Mouse (Mus musculus) MEL (cell line): ENCODE data around the gene Ager. TPM values are rescaled to one million over a fixed set of nuclear protein-coding genes. Genes with fewer than 3 reads are reported as not detected.

ENCODE experiments used
- DNase-seq: peaks from one replicate; pipeline ENCODE4 v3.0.0; 2011; ENCODE audit warnings: low read depth, low spot score
- H3K27ac ChIP-seq: 2 replicates; pipeline ENCODE4 v1.5.1; 2012; ENCODE audit warnings: low read depth, mild to moderate bottlenecking, control low read depth, low read length, moderate library complexity; ENCODE audit not compliant: control insufficient read depth
- H3K27me3 ChIP-seq, 2 experiments: fragments of 150-350 bp in 1 of 2; sonication (generic) in 1 of 2; 2 replicates each; pipeline ENCODE4 v1.6.1; 2012; ENCODE audit warnings: low read length in 2 of 2, mild to moderate bottlenecking in 2 of 2, improper control_type of control experiment in 1 of 2, moderate library complexity in 1 of 2; ENCODE audit not compliant: insufficient read depth in 2 of 2, control insufficient read depth in 1 of 2
- H3K36me3 ChIP-seq, 2 experiments: 2 replicates each; pipeline ENCODE4 v1.6.1; 2012 to 2014; ENCODE audit warnings: low read length in 2 of 2, improper control_type of control experiment in 1 of 2, inconsistent platforms in 1 of 2, mild to moderate bottlenecking in 1 of 2; ENCODE audit not compliant: insufficient read depth in 2 of 2, control insufficient read depth in 1 of 2
- H3K4me1 ChIP-seq, 2 experiments: fragments of 150-350 bp in 1 of 2; sonication (generic) in 1 of 2; 2 replicates each; pipeline ENCODE4 v1.6.1; 2012; ENCODE audit warnings: low read length in 2 of 2, improper control_type of control experiment in 1 of 2, mild to moderate bottlenecking in 1 of 2; ENCODE audit not compliant: insufficient read depth in 2 of 2, control insufficient read depth in 1 of 2
- H3K4me3 ChIP-seq, 2 experiments: fragments of 150-350 bp in 1 of 2; sonication (generic) in 1 of 2; 2 replicates each; pipeline ENCODE4 v1.5.1; 2012; ENCODE audit warnings: low read depth in 2 of 2, low read length in 2 of 2, mild to moderate bottlenecking in 2 of 2, moderate library complexity in 2 of 2, control low read depth in 1 of 2, improper control_type of control experiment in 1 of 2; ENCODE audit not compliant: control insufficient read depth in 1 of 2, insufficient read depth in 1 of 2
- H3K79me2 ChIP-seq: 2 replicates; pipeline ENCODE4 v1.6.1; 2012; ENCODE audit warnings: mild to moderate bottlenecking, low read length, moderate library complexity; ENCODE audit not compliant: control insufficient read depth, poor library complexity, insufficient read depth
- H3K9ac ChIP-seq: 2 replicates; pipeline ENCODE4 v1.6.1; 2012; ENCODE audit warnings: low read depth, mild to moderate bottlenecking, control low read depth, low read length, moderate library complexity; ENCODE audit not compliant: control insufficient read depth, poor library complexity, severe bottlenecking
- H3K9me3 ChIP-seq: fragments of 150-350 bp; sonication (generic); replicated peaks from 2 replicates; pipeline ENCODE4 v1.6.1; 2012; ENCODE audit warnings: mild to moderate bottlenecking, low read length, improper control_type of control experiment, moderate library complexity; ENCODE audit not compliant: insufficient read depth
- BHLHE40 ChIP-seq: IDR thresholded peaks from 2 replicates; pipeline ENCODE4 v1.6.1; 2012; ENCODE audit warnings: low read depth, mild to moderate bottlenecking, inconsistent platforms, low read length, improper control_type of control experiment, borderline replicate concordance
- E2F4 ChIP-seq: IDR thresholded peaks from 2 replicates; pipeline ENCODE4 v1.6.1; 2011; ENCODE audit warnings: low read depth, low read length, improper control_type of control experiment, borderline replicate concordance
- EP300 ChIP-seq, 2 experiments: IDR thresholded peaks; 2 replicates each; pipeline ENCODE4 v1.6.1; 2011; ENCODE audit warnings: improper control_type of control experiment in 2 of 2, low read length in 2 of 2, low read depth in 1 of 2, mild to moderate bottlenecking in 1 of 2
- ETS1 ChIP-seq: IDR thresholded peaks from 2 replicates; pipeline ENCODE4 v1.6.1; 2012; ENCODE audit warnings: low read depth, mild to moderate bottlenecking, inconsistent platforms, low read length, improper control_type of control experiment, moderate library complexity
- GATA1 ChIP-seq: IDR thresholded peaks from 2 replicates; pipeline ENCODE4 v1.6.1; 2011; ENCODE audit warnings: low read depth, low read length, improper control_type of control experiment
- HCFC1 ChIP-seq: IDR thresholded peaks from 2 replicates; pipeline ENCODE4 v1.6.1; 2012; ENCODE audit warnings: low read depth, mild to moderate bottlenecking, inconsistent platforms, low read length, improper control_type of control experiment, moderate library complexity
- JUND ChIP-seq: IDR thresholded peaks from 2 replicates; pipeline ENCODE4 v1.6.1; 2011; ENCODE audit warnings: low read depth, mild to moderate bottlenecking, improper control_type of control experiment, low read length
- MAFK ChIP-seq: IDR thresholded peaks from 2 replicates; pipeline ENCODE4 v1.6.1; 2011; ENCODE audit warnings: low read depth, mild to moderate bottlenecking, low read length, improper control_type of control experiment, borderline replicate concordance
- NELFE ChIP-seq: IDR thresholded peaks from 2 replicates; pipeline ENCODE4 v1.6.1; 2011; ENCODE audit warnings: low read depth, low read length, improper control_type of control experiment
- NRF1 ChIP-seq: IDR thresholded peaks from 2 replicates; pipeline ENCODE4 v1.6.1; 2014; ENCODE audit warnings: low read depth, mild to moderate bottlenecking, inconsistent platforms, low read length, improper control_type of control experiment, moderate library complexity; ENCODE audit not compliant: poor library complexity, insufficient read depth, severe bottlenecking
- POLR2A ChIP-seq, 2 experiments: IDR thresholded peaks; 2 replicates each; pipeline ENCODE4 v1.6.1; 2011 to 2012; ENCODE audit warnings: low read length in 2 of 2, mild to moderate bottlenecking in 2 of 2, control low read depth in 1 of 2, improper control_type of control experiment in 1 of 2, low read depth in 1 of 2, moderate library complexity in 1 of 2; ENCODE audit not compliant: control insufficient read depth in 1 of 2, insufficient read depth in 1 of 2, poor library complexity in 1 of 2
- POLR2AphosphoS2 ChIP-seq: IDR thresholded peaks from 2 replicates; pipeline ENCODE4 v1.6.1; 2011; ENCODE audit warnings: low read length, improper control_type of control experiment
- POLR2AphosphoS5 ChIP-seq: IDR thresholded peaks from 2 replicates; pipeline ENCODE4 v1.6.1; 2012; ENCODE audit warnings: low read depth, borderline replicate concordance, mild to moderate bottlenecking, inconsistent platforms, low read length, moderate library complexity, mixed read lengths
- SMC3 ChIP-seq: IDR thresholded peaks from 2 replicates; pipeline ENCODE4 v1.6.1; 2011; ENCODE audit warnings: low read depth, low read length, improper control_type of control experiment
- TAL1 ChIP-seq: IDR thresholded peaks from 2 replicates; pipeline ENCODE4 v1.6.1; 2012; ENCODE audit warnings: mild to moderate bottlenecking, inconsistent platforms, low read length, moderate library complexity, mixed read lengths
- TBP ChIP-seq: IDR thresholded peaks from 2 replicates; pipeline ENCODE4 v1.8.0; 2011; ENCODE audit warnings: low read depth, low read length, improper control_type of control experiment
- TCF12 ChIP-seq: IDR thresholded peaks from 2 replicates; pipeline ENCODE4 v1.6.1; 2014; ENCODE audit warnings: low read depth, mild to moderate bottlenecking, inconsistent platforms, low read length, improper control_type of control experiment, moderate library complexity
- USF2 ChIP-seq, 2 experiments: IDR thresholded peaks; 2 replicates each; pipeline ENCODE4 v1.6.1; 2011 to 2012; ENCODE audit warnings: improper control_type of control experiment in 2 of 2, low read length in 2 of 2, borderline replicate concordance in 1 of 2, inconsistent platforms in 1 of 2, low read depth in 1 of 2, mild to moderate bottlenecking in 1 of 2; ENCODE audit not compliant: insufficient read depth in 1 of 2
- ZC3H11A ChIP-seq: IDR thresholded peaks from 2 replicates; pipeline ENCODE4 v1.6.1; 2012; ENCODE audit warnings: low read depth, mild to moderate bottlenecking, inconsistent platforms, low read length, improper control_type of control experiment
- ZKSCAN1 ChIP-seq: IDR thresholded peaks from 2 replicates; pipeline ENCODE4 v1.6.1; 2012; ENCODE audit warnings: low read depth, mild to moderate bottlenecking, inconsistent platforms, low read length, improper control_type of control experiment, moderate library complexity
- ZNF384 ChIP-seq: IDR thresholded peaks from 2 replicates; pipeline ENCODE4 v1.6.1; 2012; ENCODE audit warnings: low read depth, mild to moderate bottlenecking, inconsistent platforms, low read length, improper control_type of control experiment
- polyA plus RNA-seq, 2 experiments: library from polyadenylated mRNA; stranded (reverse) in 1 of 2; unstranded in 1 of 2; fragments of >175 nt in 1 of 2; fragments of >200 nt in 1 of 2; gene quantifications; 2 replicates each; pipeline versions ENCODE4 v1.2.1 to v1.2.4; 2012; ENCODE audit warnings: low replicate concordance in 2 of 2, low read depth in 1 of 2; ENCODE audit not compliant: insufficient read length in 2 of 2, insufficient read depth in 1 of 2, missing spikeins in 1 of 2
- total RNA-seq: library from RNA; depleted of rRNA; stranded (reverse); fragments of 300-350 nt; gene quantifications from 2 replicates; pipeline ENCODE4 v1.2.3, GENCODE M21; 2012

Ager gene
- total and polyA plus RNA-seq, 3 experiments, result 0.27 to 3.7 TPM; not detected in 1

DNA sequence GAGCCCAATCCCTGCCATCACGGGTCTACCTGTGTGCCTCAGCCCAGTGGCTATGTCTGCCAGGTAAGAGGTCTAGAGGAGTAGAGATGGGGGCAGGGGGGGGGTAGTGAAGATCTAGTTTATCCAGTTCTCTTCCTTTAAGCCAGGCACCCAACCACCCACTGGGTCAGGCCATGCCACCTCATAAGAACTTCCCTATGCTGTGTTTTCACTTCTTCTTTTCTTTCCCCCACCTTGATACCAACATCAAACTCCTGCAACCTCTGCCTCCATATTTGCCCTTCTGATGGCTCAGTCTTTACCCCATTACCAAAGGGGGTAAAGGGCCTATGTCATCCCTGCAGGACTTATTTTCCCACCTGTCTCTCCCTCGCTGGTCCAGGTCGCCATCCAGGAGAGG is 19.6 kb upstream of the Ager start:
- H3K4me1 ChIP-seq, result no peaks in the 10 kb centered on the region
- H3K9ac ChIP-seq, result no peak overlapping the region

DNA sequence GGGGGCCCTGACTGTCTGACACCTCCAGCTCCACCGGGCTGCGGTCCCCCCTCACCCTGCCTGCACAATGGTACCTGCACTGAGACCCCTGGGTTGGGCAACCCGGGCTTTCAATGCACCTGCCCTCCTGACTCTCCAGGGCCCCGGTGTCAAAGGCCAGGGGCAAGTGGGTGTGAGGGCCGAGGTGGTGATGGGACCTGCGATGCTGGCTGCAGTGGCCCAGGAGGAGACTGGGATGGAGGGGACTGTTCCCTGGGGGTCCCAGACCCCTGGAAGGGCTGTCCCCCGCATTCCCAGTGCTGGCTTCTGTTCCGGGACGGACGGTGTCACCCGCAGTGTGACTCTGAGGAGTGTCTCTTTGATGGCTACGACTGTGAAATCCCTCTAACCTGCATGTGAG is 15.1 kb upstream of the Ager start:
- Histone ChIP-seq H3K4me3 (no peak overlapping the region), H3K36me3 (peaks cover 0 to 3% of the 10 kb centered on the region in 2 experiments; a peak in 1 of 4 replicates), H3K9ac (no peak overlapping the region), H3K9me3 (no peaks in the 10 kb centered on the region), H3K79me2 (peaks cover 1% of the 10 kb centered on the region; the same call in 1 of the 2 replicates), H3K4me1 (peaks cover 0 to 6% of the 10 kb centered on the region in 2 experiments; a peak in 1 of 4 replicates), H3K27ac (no peak overlapping the region)
- no peak for DNase-seq
- TF ChIP-seq TCF12 (no peak), ZKSCAN1 (no peak), JUND (no peak), HCFC1 (no peak), BHLHE40 (no peak), MAFK (no peak), TBP (no peak), POLR2A (IDR thresholded peaks at IDR 0.05; ENCODE audit: control insufficient read depth in 1 of 2, insufficient read depth in 1 of 2, low read depth in 1 of 2, low read length in 2 of 2, poor library complexity in 1 of 2) (no peak), GATA1 (no peak), SMC3 (no peak), ZNF384 (no peak), USF2 (IDR thresholded peaks at IDR 0.05; ENCODE audit: borderline replicate concordance in 1 of 2, insufficient read depth in 1 of 2, low read depth in 1 of 2, low read length in 2 of 2) (no peak), ZC3H11A (no peak), NRF1 (no peak)
- TF ChIP-seq, all 39 proteins: peak for 0
- no peaks in the 10 kb centered on the region for H3K27me3 ChIP-seq

More for the DNA sequence above, 19.6 kb upstream of the Ager start:
- H3K79me2 ChIP-seq, result no peaks in the 10 kb centered on the region
- TF ChIP-seq ZC3H11A (no peak), POLR2AphosphoS5 (no peak), NELFE (no peak), POLR2AphosphoS2 (no peak), TAL1 (no peak), BHLHE40 (no peak), MAFK (no peak), EP300 (IDR thresholded peaks at IDR 0.05; ENCODE audit: low read depth in 1 of 2, low read length in 2 of 2) (no peak), NRF1 (no peak), ETS1 (no peak), E2F4 (no peak), ZNF384 (no peak)
- no peak for DNase-seq
- H3K36me3 ChIP-seq, result no peaks in the 10 kb centered on the region
- no peaks in the 10 kb centered on the region for H3K9me3 ChIP-seq
- no peaks in the 10 kb centered on the region; a peak in 2 of 4 replicates for H3K27me3 ChIP-seq
- no peak overlapping the region for H3K27ac ChIP-seq
- H3K4me3 ChIP-seq, result no peak overlapping the region
